Mouse (Mus musculus): ENCODE measurements at regions not wholly inside any gene's neighbourhood (a gene's known extent, or its start where the extent isn't known, plus 50 kb on each side); places are given as distances from the start of the nearest gene placed in this dataset.

DNA sequence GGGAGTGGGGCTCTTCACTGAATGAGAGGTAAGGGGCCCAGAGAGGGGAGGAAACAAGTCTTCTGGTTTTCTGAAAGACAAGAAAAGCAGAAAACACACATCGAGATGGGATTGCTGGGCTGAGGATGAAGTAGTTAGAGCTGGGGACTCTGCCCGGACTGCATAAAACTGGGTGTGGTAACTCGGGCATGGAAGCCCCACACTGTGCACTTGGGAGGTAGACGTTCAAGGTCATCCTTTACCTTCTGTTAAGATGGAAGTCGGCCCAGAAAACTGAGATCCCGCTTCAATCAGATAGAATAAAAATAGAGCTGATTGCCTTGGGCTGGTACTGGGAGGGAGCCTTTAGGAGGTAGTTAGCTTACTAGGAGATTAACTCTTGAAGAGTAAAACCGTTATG, 107.2 kb downstream of the Rassf10 start:
- no peak for DNase-seq

DNA sequence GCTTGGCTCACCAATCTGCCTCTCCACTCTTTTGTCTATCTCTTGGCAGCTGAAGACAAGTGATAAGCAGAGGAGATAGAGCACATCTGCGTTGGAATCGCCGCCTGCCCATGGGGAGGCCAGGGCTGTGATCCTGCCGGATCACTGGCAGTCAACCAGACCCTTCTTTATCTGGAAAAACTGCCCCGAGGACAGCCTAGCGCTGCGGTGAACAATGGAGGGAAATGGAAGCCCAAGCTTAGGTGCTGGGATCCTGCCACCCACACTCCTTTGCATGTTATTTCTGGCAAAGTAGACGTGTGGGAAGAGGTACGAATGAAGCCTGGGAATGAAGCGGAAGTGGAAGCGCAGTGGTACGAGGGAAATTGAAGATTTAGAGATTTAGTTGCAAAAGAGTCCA, 112.8 kb downstream of the Rassf10 start:
- no peak for DNase-seq

DNA sequence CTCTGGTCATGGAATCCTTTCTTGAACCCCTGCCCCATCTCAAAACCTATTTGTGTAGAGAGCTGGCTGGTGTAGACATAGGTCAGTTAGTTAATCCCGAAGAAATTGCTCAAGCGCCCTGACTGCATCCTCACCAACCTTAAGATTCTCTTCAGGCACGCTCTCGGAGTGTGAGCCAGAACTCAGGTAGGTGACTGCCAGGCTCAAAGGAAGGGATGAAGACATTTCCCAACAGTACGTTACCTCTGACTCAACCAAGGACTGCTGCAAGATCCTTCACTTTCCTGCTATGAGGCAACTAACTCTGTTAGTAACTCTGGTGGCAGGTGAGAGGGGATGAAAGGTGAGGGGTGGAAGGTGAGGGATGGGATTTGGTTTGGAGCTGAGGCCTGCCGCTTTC, 114.5 kb downstream of the Rassf10 start:
- no peak for DNase-seq

DNA sequence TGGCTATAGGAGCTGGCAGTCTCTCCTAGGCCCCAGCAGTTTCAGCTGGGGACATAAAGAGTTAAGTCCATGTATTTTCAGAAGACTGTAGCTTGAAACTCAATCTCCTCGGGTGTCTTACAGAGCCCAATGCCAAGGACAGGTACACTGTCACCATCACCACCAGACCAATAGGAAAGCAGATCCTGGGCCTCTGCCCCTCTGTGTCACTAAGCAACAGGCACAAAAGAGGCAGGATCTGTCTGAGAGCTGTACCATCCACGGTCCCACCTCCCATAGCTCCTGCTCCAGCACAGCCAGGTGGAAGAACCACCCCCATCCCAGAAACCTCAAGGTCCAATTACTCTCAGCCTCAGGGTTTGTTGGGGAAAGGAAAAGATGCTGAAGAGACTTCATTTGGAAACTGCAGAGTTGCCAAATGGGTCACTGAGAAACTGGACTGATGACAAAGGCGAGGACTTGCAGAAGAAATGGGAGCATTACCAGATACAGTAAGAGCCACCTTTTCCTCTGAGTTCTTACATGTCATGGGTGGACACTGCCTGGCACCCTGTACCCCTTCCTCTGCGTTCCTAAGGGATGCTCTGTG, 115.7 kb downstream of the Rassf10 start:
- no peak for DNase-seq

GRCm38 (mm10) chr7:113071418-113071817, 117.7 kb downstream of the Rassf10 start:
- no peak for DNase-seq

DNA sequence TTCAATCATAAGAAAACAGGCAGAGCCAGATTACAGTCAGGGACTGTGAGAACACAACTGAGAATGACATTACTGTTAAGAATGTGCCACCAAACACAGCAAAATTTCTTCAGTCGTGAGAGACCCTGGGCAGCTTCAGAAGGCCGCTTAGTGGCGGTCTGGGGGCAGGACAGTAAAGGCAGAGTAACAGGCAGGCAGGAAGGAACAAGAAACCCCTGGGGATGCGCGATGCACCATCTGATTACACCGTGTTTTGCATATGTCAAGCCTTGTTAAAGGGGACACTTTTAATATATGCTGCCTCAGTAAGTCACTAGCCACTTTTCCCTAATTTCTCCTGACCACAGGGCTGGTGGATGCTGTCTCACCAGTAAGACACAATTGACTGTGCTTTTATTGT, 120.0 kb downstream of the Rassf10 start:
- no peak for DNase-seq

- no peak for DNase-seq
Measured at GRCm38 (mm10) chr7:113075371-113075770, 121.6 kb downstream of the Rassf10 start.

- no peak for DNase-seq
Measured at GRCm38 (mm10) chr7:113076243-113076642, 122.5 kb downstream of the Rassf10 start.

- DNase-seq: no peak
Measured at GRCm38 (mm10) chr7:113081120-113081519, 126.1 kb upstream of the Arntl start.

DNA sequence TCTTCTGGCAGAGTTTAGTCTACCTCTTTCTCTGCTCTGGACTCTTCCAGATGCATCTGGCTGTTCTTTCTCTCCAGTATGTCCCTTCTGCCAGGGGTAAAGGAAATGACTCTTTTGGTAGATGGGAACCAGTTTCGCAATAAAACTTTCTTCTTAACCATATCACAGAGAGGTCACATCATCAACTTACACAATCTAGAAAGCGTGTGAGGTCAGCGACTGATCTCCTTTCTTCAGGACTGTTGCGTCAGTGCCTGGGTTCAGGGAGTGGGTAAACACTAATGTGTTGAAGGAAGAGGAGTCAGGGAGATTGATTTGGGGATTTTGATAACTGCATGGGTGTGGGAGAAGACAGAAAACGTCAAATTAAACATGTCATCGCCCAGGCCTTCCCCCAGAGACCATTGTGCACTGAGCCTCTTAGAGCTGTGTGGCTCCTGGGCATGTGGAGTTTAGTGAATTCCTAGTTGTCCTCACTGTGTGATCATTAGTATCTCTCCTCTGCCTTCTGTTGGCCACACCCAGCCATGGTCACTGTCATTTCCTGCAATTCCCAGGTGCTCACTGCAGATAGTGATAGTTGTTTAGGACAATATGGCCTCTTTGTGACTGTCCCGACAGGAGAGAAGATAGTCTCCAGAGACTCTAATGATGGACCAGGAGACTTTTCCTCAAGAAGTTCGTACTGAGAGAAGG, 122.2 kb upstream of the Arntl start:
- DNase-seq: peak; percentile 15

GRCm38 (mm10) chr7:113086158-113086557, 121.1 kb upstream of the Arntl start:
- DNase-seq: no peak

DNA sequence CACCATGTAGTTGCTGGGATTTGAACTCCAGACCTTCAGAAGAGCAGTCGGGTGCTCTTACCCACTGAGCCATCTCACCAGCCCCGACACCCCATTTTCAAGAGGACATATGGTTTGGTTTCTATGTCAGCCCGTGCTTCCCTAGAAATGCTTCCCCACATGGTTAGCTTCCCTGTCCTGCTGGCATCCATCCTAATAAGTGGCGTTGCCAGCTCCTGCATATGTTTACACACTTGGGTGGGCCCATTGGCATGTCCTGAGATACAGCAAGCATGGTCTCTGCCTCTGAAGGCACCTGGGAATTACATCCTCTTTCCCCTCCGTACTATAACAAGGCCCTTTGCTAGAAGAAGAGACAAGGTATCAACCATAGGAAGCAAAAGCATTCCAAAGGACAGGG, 119.6 kb upstream of the Arntl start:
- no peak for DNase-seq

DNA sequence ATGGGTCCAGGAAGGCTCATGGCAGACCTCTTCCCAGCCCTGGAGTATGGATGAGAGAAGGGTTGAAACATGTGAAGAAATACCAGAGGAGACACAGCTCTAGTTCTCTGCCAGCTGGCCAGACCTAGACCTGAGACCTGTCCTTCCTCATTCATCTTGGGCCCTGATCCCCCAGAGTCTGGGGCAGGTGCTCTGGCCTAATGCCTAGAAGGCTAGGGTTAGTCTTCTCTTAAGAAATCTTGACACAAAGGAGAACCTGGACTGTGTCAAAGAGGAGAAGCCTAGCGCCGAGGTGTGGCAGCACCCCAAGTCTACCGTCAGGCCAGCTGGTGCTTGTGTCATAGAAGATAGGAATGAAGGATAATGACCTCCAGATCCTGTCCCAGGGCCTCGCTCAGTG, 118.2 kb upstream of the Arntl start:
- DNase-seq: no peak

DNA sequence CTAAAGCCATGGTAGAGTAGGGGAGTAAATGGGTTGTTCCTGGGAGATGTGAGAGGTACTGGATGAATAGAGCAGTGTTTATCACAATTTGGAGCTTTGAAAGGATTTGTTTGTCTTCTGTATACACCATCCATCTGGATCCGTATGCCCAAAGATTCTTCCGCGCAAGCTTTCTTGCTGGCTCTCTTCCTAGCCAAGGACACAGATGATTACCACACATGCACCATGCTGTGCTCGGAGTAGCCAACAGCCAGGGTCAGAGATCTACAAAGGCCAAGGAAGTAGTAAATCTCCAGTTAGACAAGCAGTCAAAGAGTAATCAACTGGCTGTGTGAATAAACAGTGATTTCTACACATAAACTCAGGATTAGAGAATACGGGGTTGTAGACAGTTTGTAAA, 113.3 kb upstream of the Arntl start:
- DNase-seq: no peak

DNA sequence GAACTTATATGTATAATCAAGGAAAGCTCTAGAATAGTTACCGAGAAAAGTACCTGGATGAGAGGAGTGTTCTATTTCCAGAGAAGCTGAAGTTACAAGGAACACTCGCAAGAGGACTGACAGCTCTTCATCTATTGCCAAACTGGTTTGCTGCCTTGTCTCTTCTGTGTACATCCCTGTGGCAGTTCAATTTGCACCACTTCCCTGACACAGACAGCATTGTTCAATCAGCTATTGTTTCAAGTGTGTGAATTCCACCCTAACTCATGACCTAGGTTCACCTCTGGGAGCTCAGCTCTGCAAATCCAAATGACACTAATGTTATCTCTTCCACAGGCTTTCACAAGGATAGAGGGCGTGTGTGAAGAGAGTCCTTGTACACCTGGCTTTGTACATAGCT, 112.2 kb upstream of the Arntl start:
- no peak for DNase-seq

DNA sequence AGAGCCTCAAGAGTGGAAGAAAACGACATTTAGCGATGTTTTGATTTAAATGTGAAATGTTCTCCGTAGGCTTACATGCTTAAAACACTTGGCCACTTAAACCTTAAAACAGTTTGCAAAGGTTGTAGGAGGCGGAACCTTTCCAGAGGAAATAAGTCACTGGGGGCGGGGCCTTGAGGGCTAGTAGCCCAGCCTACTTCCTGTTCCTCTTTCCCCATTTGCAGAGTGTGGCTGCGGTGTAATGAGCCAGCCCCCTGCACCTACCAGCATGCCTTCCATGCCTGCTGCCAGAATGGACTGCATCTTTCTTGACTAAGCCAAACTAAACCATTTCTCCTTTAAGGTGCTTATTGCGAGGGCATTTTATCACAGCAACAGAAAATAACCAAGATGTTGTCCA, 103.0 kb upstream of the Arntl start:
- DNase-seq: no peak

DNA sequence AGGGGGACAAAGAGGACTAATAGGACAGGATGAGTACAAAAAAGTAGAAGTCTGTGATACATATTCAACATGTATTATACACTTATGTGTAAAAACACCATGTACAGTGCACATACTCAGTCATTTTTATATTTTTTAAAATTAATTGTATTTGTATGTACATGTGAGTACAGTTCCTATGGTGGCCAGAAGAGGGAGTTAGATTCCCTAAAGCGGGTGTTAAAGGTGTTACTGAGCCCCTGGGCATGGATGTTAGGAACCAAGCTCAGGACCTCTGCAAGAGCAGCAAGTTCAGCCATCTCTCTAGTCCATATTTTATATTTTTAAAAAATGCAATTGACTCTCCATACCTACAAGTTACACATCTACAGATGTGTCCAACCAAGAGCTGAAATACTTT, 101.9 kb upstream of the Arntl start:
- DNase-seq: no peak

GRCm38 (mm10) chr7:113106731-113107130, 100.5 kb upstream of the Arntl start:
- no peak for DNase-seq

- DNase-seq: no peak
Measured at GRCm38 (mm10) chr7:113107965-113108364, 99.3 kb upstream of the Arntl start.

DNA sequence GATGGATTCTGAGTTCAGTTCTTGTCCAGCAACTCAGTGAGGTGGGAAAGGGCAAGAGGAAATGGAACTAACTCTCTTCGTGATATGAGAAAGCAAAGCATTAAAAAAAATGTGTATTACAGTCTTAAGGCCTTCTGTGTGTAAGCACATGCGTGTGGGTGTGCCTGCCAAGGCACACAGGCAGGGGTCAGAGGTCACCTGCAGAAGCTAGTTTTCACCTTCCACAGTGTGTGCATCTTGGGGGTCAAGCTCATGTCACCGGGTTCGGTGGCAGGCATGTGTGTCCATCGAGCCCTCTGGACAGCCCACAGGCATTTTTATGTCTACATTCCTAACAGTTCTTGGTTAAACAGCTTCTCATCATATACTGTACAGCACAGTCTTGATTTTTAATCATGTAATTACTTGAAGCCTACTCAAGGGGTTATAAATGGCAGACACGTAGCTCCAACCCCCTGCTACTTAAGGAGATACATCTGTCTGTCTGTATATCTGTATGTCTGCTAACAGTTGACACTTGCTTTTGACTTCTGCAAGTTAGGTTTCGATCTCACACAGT, 98.7 kb upstream of the Arntl start:
- no peak for DNase-seq

DNA sequence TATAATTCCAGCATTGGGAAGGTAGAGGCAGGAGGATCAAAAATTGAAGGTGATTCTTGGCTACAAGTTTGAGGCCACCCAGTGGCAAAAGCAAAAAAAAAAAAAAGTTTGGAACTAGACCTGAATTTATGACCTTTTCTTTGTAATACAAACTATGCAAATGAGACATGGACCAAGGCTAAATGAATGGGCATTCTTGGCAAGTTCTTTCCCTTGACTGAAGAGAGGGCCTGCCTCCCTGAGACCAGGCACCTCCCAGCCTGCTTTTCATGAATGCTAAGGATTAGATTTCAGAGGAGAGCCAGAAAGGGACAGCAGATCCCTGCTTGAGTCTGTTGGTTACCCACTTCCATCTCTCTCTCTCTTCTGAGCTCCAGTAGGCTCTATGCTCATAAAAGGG, 97.8 kb upstream of the Arntl start:
- no peak for DNase-seq

GRCm38 (mm10) chr7:113110867-113111508, 96.3 kb upstream of the Arntl start:
- DNase-seq: no peak

DNA sequence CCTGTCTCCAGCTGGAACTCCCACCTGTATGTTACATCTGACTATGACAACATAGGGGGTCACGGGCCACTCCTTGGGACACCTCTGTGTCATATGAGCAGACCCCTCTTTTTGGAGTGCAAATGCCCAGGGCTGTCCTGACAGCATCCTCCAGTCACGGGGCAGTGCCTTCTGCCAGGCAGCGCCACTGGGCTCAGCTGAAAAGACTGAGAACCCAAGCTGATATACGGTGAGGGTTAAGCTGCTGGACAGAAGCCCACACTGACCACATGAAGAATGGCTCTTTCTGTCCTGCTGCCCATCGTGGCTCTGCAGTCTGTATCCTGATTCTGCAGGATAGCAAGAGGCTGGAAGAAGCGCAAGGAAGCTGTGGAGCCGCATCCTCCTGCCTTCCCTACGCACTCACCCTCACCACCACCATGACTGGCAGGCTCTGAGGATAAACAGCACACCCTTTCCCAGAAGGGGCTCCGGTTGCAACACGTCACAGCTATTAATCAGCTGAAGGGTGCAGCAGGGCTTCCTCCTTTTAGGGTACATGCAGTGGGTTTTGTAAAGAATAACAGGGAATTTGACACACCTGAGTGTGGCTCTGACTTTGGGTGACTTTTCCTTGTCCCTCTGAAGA, 93.9 kb upstream of the Arntl start:
- no peak for DNase-seq

GRCm38 (mm10) chr7:113117599-113117998, 89.7 kb upstream of the Arntl start:
- no peak for DNase-seq
